Mouse (Mus musculus): ENCODE results near the gene Nxpe3.

The Nxpe3 gene

DNA sequence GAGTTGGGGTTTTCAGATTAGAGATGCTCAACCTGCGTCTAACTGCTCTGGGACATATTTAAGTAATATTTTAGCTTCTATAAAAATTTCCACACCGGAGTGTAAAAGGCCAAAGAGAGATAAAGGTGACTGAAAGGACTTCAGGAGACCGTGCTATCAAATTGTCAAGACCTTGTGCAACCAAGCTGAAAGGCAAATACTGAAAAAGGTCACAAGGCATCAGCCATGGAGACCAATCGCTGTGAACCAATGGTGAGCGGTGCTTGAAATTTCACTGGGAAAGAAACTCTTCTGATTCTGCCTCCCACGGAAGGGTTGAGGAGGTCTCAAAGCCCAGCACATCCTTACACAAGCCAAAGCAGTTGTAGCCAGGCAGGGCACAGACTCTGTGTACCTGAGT, 53.6 kb downstream of the Nxpe3 start:
- in situ Hi-C loops (cut with MboI, MseI), result no loop called here

- in situ Hi-C loops (cut with MboI, MseI), result loop anchor here in 1 of 2 experiments (5.0 kb wide), 1 partner anchor 59 kb away; the partner anchor contains the start of gene Nxpe3
These were observed 56.3 kb downstream of the Nxpe3 start, which contains the start of gene Nfkbiz for GRCm38 (mm10) chr16:55838510-55839474. Gene Nfkbiz, minus strand, starts transcription at chr16:55838899.

DNA sequence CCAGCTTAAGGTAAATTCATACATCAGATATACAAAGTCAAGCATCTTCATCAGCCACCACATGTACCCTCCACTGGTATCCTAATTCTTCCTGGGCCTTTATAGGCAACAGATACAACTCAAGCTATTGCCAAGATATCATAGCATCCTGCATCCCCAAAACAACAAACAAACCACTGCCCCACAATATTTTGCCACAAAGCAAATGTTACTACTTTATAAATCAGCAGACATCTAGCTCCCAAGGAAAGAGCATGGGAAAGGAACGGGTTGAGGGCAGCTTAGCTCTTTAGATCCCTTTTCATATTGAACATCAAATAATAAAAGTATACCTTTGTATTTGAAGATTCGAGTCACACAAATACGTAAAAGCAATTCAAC, 57.0 kb downstream of the Nxpe3 start:
- in situ Hi-C loops (cut with MboI, MseI), result loop anchor here in 1 of 2 experiments (5.0 kb wide), 1 partner anchor 59 kb away; the partner anchor contains the start of gene Nxpe3

DNA sequence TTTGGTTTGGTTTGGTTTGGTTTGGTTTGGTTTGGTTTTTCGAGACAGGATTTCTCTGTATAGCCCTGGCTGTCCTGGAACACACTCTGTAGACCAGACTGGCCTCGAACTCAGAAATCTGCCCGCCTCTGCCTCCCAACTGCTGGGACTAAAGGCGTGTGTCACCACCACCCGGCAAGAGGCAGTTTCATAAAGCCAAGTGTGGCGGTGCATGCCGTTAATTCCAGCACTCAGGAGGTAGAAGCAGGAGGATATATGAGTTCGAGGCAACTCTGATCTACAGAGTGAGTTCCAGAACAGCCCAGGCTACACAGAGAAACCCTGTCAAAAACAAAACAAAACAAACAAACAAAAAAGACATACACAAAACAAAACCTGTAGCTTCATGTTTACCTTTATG, 57.4 kb downstream of the Nxpe3 start:
- in situ Hi-C loops (cut with MboI, MseI), result loop anchor here in 1 of 2 experiments (5.0 kb wide), 1 partner anchor 60 kb away; the partner anchor contains the start of gene Nxpe3

- in situ Hi-C loops (cut with MboI, MseI), result loop anchor here in 1 of 2 experiments (5.0 kb wide), 1 partner anchor 60 kb away; the partner anchor contains the start of gene Nxpe3
These were observed 57.9 kb downstream of the Nxpe3 start for GRCm38 (mm10) chr16:55837168-55837567.

- in situ Hi-C loops (cut with MboI, MseI), result loop anchor here in 1 of 2 experiments (5.0 kb wide), 1 partner anchor 62 kb away; the partner anchor contains the start of gene Nxpe3
These were observed 59.3 kb downstream of the Nxpe3 start for GRCm38 (mm10) chr16:55835798-55836197.

DNA sequence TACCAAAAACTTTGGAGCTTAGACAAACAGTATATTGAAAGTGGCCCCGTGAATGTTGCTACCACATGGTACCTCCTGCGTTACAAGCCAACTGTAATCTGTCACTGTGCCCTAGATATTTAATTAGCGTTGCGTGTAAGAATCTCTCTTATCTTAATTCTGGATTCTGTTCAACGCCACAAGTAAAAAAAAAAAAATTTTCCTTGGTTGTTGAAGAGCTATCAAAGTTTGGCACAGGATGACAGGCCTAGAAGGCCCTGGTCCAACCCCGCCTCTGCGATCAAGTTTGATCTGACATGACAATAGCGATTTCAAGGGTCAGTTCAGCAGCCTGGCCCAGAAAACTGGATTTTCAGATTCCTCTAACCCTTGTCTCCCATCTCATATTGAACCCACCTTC, 62.5 kb downstream of the Nxpe3 start:
- in situ Hi-C loops (cut with MboI, MseI), result no loop called here

GRCm38 (mm10) chr16:55832040-55832439, 63.0 kb downstream of the Nxpe3 start:
- in situ Hi-C loops (cut with MboI, MseI), result no loop called here

DNA sequence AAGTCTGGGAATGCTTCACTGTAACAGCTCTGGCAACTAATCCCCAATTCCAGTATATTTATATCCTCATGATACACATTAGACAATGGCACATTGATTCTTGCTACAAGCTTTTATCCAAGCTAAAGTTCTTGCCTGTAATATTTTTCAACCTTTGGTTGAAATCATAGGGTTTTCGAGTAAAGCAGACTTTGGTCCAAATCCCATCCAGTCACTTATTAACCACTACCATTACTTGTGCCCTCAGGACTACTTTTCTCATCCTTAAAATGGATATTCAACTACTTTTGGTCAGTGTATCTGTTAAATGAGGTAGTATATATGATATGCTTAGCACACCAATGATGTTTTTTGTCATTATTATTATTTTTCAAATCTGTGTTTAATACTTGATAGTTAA, 63.6 kb downstream of the Nxpe3 start:
- in situ Hi-C loops (cut with MboI, MseI), result no loop called here

DNA sequence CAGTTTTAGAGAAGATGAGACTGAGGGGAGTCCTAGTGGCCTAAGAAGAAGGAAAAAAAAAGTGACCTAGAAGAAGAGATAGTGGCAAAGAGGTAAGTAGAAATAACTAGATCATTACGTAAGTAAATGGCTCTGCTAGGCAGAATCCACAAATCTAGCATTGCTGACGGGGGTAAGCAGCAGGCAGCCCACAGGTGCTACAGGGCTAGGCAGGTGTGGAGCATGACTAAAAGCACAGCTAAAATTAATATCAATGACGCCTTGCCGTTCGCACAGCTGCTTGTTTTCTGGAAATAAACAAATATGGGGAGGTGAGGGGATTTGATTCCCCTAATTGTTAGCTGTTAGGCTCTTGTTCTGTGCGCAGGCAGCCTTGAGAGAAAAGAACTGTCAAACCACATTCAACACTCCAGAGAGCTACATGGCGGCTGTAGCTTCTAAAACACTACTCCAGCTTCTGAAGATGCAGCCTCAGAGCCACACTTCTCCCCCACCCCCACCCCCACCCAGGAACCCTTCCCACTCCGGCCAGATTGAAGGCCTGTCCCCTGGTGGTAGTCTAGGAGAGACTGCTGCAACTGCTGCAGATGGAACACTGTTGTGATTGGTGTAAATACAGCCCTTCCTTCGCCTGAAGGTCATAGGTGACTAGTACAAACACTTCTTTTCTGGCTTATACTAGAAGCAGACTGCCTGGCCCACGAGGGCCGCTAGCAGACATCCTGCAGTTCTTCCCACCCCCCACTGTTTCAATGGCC, 71.5 kb downstream of the Nxpe3 start:
- in situ Hi-C loops (cut with MboI, MseI), result loop anchor here in 1 of 2 experiments (5.0 to 10.0 kb wide), 2 partner anchors 76 to 891 kb away; partner anchors contain the start of gene Tfg

GRCm38 (mm10) chr16:55822741-55823397, 72.2 kb downstream of the Nxpe3 start:
- in situ Hi-C loops (cut with MboI, MseI), result loop anchor here in 1 of 2 experiments (5.0 to 10.0 kb wide), 2 partner anchors 76 to 892 kb away; partner anchors contain the start of gene Tfg

DNA sequence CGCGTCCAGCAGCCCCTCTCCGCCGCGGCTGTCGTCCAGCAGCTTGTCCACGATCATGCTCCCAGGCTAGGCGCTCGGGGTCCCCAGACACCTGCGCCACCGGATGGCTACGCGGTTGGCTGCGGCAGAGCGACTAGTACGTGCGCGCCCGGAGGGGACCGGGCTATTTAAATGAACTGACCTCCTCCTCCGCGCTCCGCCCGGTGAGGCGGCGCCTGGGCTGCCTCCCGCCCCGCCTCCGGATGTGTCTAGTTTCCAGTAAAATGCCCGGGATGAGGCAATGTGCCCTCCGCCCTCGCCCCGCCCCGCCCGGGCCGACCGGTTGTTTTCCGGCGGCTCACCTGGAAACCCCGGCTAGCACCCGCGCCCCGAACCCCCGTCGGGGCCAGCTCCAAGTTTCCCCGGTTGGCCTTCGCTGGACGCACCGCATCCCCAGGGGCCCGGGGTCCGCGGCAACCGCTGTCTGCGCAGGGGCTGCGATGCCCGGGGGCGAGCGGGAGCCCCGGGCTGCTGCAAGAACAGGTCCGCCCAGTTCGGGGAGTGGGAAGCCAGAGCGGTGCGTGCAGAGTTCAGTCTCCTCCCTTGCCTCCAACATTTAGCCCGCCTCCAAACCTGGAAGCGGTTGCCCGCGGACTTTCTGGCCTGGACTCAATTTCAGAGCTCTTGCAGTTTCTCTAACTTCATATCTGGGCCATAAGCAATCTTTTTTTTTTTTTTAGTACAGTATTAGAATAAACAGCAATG, 72.9 kb downstream of the Nxpe3 start:
- in situ Hi-C loops (cut with MboI, MseI), result loop anchor here in 1 of 2 experiments (5.0 to 10.0 kb wide), 2 partner anchors 75 to 893 kb away; partner anchors contain the start of gene Tfg

DNA sequence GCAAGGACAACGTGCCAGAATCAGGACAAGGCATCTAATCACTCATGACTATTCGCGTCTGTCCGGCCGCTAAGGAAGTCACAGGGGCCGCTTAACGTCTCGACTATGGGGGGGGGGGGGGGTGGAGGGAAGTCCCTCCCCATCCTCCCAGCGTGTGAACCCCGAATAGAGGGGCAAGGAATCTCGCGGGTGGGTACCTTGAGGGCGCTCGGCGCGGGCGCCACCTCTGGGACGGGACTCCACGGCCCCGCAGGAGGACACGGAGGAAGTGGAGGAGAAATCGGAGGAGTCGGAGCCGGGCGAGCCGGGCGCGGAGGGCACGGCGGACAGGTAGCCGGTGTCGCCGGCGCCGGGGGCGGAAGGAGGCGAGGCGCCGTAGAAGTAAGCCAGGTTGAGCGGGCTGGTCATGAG, 73.5 kb downstream of the Nxpe3 start:
- in situ Hi-C loops (cut with MboI, MseI), result loop anchor here in 1 of 2 experiments (5.0 to 10.0 kb wide), 2 partner anchors 74 to 893 kb away; partner anchors contain the start of gene Tfg

DNA sequence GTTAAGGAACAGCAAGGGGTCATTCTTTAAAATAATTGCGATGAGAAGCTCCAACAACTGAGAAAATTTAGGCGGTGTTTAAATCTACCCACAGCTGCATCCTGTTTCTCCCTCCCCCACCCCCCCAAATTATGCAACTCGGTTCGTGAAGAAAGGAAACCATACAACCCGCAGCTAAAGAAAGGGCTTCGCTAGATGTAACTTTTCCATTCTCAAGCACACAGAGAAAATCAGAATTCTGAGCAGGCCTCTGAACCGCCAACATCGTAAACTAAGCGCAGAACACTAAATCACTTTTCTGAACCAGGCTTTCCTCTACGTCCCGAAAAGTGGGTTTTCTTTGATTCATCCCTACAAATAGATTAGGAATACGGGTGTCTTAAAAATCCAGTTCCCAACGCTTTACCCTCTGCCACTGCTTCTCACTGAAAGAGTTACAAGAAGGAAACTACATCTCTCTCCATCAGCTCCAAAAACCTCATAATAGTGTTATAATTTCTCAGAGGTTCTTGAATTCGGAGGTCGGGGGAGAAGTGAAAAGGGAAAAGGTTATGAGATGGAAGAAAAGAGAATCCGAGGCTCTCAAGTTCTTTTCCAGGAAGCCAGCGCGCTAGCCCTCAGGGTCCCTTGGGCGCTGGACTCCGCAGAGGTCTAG, 74.0 kb downstream of the Nxpe3 start:
- in situ Hi-C loops (cut with MboI, MseI), result loop anchor here in 1 of 2 experiments (5.0 to 10.0 kb wide), 2 partner anchors 74 to 894 kb away; partner anchors contain the start of gene Tfg

DNA sequence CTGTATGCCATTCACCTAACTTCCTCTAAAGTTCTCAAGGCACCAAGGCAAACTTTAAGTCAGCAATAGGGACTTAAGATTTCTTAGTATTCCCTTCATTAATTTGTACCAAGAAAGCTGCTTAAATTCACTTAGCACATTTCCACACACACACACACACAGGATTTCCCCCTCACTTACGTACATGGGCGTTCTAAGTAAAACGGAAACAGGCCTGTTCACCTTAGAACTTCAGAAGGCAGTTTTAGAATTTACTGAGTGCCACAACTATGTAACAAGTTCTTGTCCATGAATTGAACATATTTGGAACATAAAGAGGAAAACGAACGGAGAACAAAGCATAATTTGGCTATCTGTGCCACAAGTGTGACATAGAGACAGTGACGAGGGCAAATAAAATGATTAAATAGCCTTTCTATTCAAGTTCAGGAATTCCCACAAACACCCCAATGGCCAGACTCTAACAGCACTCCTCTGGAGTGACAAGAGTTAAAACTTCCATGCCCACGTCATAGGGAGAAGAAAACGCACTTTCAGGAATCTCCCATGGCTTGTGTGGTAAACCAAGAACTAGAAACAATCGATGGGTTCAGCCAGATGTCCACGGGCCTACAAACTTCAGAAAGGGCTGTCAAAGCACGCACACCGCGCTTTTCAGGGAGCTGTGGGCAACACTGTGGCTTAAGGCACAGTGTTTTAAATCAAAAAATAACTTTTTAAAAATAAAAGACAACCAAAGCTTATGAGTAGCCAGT, 74.7 kb downstream of the Nxpe3 start:
- in situ Hi-C loops (cut with MboI, MseI), result loop anchor here in 1 of 2 experiments (5.0 to 10.0 kb wide), 2 partner anchors 73 to 894 kb away; partner anchors contain the start of gene Tfg

DNA sequence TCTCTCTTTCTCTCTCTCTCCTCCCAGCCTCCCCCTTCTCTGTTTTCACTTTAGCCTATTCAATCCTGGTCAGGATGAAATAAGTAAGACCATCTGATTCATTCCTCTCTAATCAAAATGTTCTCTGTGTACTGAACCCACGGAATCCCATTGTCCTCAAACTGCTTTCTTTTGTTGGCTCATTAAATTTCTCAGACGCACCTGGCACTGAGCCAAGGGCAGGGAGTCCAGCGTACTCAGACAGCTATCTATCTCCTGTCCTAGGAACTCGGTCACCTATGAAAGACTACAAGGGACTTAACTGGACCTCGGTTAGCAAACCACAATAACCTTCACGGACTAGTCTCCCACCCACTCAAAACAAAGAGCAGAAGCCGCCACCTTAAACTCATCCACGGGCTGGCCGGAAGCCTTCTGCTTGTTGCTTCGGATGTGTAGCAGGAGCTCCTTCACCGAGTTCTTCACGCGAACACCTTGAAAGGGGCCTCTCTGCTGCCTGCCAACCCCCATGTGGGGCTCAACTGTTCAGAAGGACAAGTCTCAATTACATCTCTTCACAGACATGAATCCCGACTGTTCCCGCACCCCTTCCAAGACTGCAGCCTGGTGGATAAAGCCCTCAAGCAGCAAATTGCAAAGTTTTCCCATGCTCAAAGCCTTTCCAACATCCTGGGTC, 75.8 kb downstream of the Nxpe3 start:
- in situ Hi-C loops (cut with MboI, MseI), result loop anchor here in 1 of 2 experiments (10.0 kb wide), 1 partner anchor 1645 kb away; no protein-coding TSS in a partner anchor

- in situ Hi-C loops (cut with MboI, MseI), result loop anchor here in 1 of 2 experiments (10.0 kb wide), 1 partner anchor 1647 kb away; no protein-coding TSS in a partner anchor
These were observed 77.2 kb downstream of the Nxpe3 start for GRCm38 (mm10) chr16:55817717-55818515.
